Mouse (Mus musculus) hindbrain, embryonic 16.5 days (tissue): ENCODE measurements around the gene Lrrc32. TPM values are rescaled to one million over a fixed set of nuclear protein-coding genes. Genes with fewer than 3 reads are reported as not detected.

Experiments used
- ATAC-seq: fragments of 200-750 bp; cut with Nextera tagmentation; 2 replicates; pipeline ENCODE4 v1.8.0; 2017; ENCODE audit warnings: moderate TSS enrichment, moderate library complexity
- H3K27ac ChIP-seq: fragments of 300-500 bp; sonication (generic); 2 replicates; pipeline ENCODE4 v1.5.1; 2014; ENCODE audit warnings: low read depth, mild to moderate bottlenecking, control low read depth, low read length, moderate library complexity
- H3K27me3 ChIP-seq: fragments of 300-500 bp; sonication (generic); replicated peaks from 2 replicates; pipeline ENCODE4 v1.6.1; 2014; ENCODE audit warnings: low read length; ENCODE audit not compliant: control insufficient read depth, insufficient read depth
- H3K36me3 ChIP-seq: fragments of 300-500 bp; sonication (generic); 2 replicates; pipeline ENCODE4 v1.6.1; 2014; ENCODE audit warnings: mild to moderate bottlenecking, low read length, moderate library complexity, mixed read lengths; ENCODE audit not compliant: control insufficient read depth, insufficient read depth
- H3K4me1 ChIP-seq: fragments of 300-500 bp; sonication (generic); 2 replicates; pipeline ENCODE4 v1.6.1; 2014; ENCODE audit warnings: low read depth, low read length; ENCODE audit not compliant: control insufficient read depth, insufficient read depth
- H3K4me2 ChIP-seq: fragments of 300-500 bp; sonication (generic); 2 replicates; pipeline ENCODE4 v1.6.1; 2014; ENCODE audit warnings: mild to moderate bottlenecking, low read length, control low read depth, moderate library complexity
- H3K4me3 ChIP-seq: fragments of 300-500 bp; sonication (generic); 2 replicates; pipeline ENCODE4 v1.5.1; 2014; ENCODE audit warnings: mild to moderate bottlenecking, low read length, control low read depth, moderate library complexity
- H3K9ac ChIP-seq: fragments of 300-500 bp; sonication (generic); 2 replicates; pipeline ENCODE4 v1.6.1; 2014; ENCODE audit warnings: low read depth, mild to moderate bottlenecking, control low read depth, low read length, moderate library complexity
- H3K9me3 ChIP-seq: fragments of 300-500 bp; sonication (generic); 2 replicates; pipeline ENCODE4 v1.6.1; 2014; ENCODE audit warnings: mild to moderate bottlenecking, low read length, moderate library complexity; ENCODE audit not compliant: control insufficient read depth
- WGBS: fragments of 180-500 bp; shearing (Covaris S2); extraction: QIAGEN DNeasy Blood & Tissue Kit; methylation state at CpG from one replicate; pipeline ENCODE4 v1.1.7; 2014; 5-methylcytosine and 5-hydroxymethylcytosine counted together
- polyA plus RNA-seq: library from polyadenylated mRNA; unstranded; fragments of >200 nt; fragmentation: Nextera tagmentation; extraction: Ambion mirVana; gene quantifications from 2 replicates; pipeline ENCODE4 v1.2.1, GENCODE M21; 2015

Lrrc32 gene
- polyA plus RNA-seq, 1 experiment from 2014 or later, result 4.1 TPM

DNA sequence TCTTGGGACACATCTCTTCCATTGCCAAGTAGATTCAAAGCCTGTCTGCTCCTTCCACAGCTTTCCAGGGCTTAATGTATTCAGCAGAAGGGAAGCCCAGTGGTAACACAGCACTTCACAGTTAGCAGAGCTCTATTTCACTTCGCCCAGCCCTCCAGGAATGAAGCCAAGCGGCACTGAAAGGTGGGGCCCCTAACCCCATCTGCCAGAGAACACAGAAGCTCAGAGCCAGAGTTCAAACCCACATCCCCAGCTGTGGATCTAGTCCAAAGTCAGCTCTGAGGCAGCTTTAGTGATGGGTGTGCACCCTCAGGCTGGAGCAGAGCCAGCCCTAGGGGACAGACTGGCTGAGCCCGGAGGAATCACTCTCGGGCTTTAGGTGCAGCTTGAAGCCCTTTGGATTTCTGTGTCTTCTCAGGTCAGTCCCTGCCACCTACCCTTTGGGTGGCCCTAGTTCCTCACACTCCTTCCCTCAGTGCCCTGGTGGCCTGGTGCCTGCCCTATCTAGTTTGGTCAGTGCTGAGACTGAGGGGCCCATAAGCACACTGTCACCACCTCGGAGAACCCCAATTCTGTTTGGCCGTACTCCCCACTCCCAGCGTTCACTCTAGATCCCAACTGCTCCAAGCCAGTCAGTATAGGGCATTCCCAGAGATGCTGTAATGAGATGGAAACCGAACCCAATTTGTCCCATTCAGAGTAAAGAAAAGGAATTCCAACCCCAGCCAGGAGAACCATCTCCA is 34.2 kb downstream of the Lrrc32 start:
- WGBS, result 61% methylated on average over 8 of the region's 8 CpGs
- Histone ChIP-seq H3K36me3 (no peaks in the 10 kb centered on the region), H3K4me2 (no peak overlapping the region), H3K9me3 (no peaks in the 10 kb centered on the region), H3K4me1 (peaks cover 15% of the 10 kb centered on the region), H3K4me3 (no peak overlapping the region), H3K9ac (no peak overlapping the region), H3K27ac (peak overlapping the region; percentile 66), H3K27me3 (no peaks in the 10 kb centered on the region)
- peak; percentile 60 for ATAC-seq

DNA sequence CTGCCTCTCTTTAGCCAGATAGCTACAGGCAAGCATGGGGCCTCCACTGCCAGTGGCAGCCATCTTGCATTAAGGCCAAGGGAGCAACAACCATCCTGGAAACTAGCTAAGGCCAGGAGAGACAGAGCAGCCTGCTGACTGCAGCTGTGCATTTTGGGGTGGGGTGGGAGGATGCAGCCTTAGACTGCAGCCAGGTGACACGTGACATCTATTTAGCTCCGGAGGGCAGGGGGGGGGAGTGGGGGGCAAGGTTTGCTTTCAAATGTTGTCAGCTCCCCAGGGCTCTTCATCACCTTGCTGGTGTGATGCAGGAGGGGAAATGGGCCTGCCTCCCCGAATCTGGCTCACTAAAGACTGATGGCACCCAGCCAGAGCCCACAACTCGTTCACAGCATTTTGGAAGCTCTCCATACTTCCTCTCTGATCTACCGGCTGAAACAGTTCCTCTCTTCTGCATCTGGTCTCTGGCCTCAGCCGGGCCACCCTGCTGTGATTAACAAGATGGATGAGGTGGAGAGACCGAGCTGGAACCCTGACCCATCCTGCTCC is 34.8 kb downstream of the Lrrc32 start:
- H3K27ac ChIP-seq, result peak overlapping the region; percentile 66
- ATAC-seq, result peak; percentile 70

DNA sequence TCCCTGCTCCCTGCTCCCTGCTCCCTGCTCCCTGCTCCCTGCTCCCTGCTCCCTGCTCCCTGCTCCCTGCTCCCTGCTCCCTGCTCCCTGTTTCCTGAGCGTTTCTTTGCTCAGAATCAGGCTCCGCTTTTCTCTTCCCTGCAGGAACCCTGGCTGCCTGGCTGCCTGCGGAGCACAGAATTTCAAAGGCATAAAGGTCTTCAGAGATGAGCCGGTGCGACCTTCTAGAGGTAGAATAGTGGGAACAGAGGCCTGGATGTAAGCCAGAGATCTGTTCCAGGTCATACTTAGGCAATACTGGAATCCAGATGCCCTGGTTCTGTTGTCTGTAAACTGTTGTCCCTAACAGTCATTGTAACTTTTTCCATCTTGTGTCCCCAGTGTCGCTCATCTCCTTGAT is 35.3 kb downstream of the Lrrc32 start:
- no peaks in the 10 kb centered on the region for H3K27me3 ChIP-seq
- WGBS, result 23% methylated on average over 6 of the region's 6 CpGs
- no peak overlapping the region for H3K9ac ChIP-seq
- H3K27ac ChIP-seq, result peak overlapping the region; percentile 66; the same call in 1 of the 2 replicates
- no peak for ATAC-seq
- H3K36me3 ChIP-seq, result no peaks in the 10 kb centered on the region
- no peaks in the 10 kb centered on the region for H3K9me3 ChIP-seq
- peaks cover 15% of the 10 kb centered on the region for H3K4me1 ChIP-seq
- H3K4me3 ChIP-seq, result no peak overlapping the region
- H3K4me2 ChIP-seq, result no peak overlapping the region

More for the DNA sequence above, 34.8 kb downstream of the Lrrc32 start:
- no peaks in the 10 kb centered on the region for H3K9me3 ChIP-seq
- peaks cover 15% of the 10 kb centered on the region for H3K4me1 ChIP-seq
- WGBS, result 4% methylated on average over 7 of the region's 7 CpGs
- H3K4me2 ChIP-seq, result no peak overlapping the region
- H3K36me3 ChIP-seq, result no peaks in the 10 kb centered on the region
- H3K4me3 ChIP-seq, result no peak overlapping the region
- no peaks in the 10 kb centered on the region for H3K27me3 ChIP-seq
- no peak overlapping the region for H3K9ac ChIP-seq

DNA sequence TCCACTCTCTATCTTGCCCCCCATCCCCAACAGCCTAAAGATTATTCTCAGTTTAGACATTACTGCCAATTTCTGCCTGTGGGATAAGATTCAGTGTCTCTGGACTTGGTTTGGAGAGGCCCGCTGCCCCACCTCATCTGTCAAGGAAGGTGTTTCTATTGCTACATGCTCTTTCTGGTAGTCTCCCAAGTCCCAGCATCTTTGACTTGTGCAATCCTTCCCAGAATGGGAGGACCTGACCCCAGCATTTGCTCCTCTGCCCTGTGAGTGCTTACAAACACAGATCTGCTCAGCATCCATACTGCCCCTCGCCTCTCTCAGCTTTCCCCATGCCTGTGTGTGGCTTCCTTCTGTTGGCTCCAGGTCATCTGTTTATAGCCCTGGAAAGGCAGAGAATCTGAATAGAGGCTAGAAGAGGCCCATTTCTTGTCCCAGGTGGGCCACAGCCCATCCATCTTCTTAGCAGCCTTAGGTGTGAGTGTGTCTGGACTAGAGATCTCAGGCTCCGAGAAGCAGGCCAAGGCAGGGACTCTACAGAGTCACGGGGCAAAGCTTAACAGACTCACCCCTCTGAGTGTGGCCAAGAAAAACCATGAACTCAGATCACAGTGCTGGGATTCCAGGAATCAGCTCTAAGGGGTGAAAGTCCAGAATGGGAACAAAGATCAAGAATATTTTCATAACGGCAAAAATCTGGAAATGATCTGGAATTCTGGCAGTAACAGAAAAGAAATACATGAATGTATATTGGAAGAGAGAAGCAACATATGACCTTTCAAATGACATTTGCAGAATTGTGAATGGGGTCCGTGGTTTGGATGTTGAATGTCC is 36.0 kb downstream of the Lrrc32 start:
- WGBS, result 80% methylated on average over 6 of the region's 6 CpGs
- no peaks in the 10 kb centered on the region for H3K27me3 ChIP-seq
- peaks cover 15% of the 10 kb centered on the region for H3K4me1 ChIP-seq
- no peak for ATAC-seq
- no peak overlapping the region for H3K4me2 ChIP-seq
- H3K9me3 ChIP-seq, result no peaks in the 10 kb centered on the region
- no peak overlapping the region for H3K4me3 ChIP-seq
- no peaks in the 10 kb centered on the region for H3K36me3 ChIP-seq
- H3K9ac ChIP-seq, result no peak overlapping the region
- no peak overlapping the region; the same call in 1 of the 2 replicates for H3K27ac ChIP-seq

DNA sequence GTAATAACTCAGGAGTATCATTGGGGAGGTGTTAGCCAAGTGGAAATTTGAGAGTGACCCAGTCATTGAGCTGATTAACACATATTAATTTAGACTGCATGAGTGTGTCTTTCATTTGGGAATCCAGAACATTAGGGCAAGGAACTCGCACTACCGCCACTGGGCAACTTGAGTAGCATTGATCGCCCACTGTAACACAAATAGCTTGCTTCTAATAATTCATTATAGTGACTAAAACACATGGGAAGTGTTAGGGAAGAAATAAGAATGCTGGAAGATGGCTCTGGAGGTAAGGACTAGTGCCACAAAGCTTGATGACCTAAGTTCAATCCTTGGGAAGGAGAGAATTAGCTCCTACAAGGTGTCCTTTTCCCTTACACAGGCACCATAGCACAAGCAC is 38.0 kb downstream of the Lrrc32 start:
- no peak overlapping the region for H3K9ac ChIP-seq
- 96% methylated on average over 3 of the region's 3 CpGs for WGBS
- no peak overlapping the region for H3K4me3 ChIP-seq
- no peaks in the 10 kb centered on the region for H3K27me3 ChIP-seq
- H3K27ac ChIP-seq, result no peak overlapping the region
- no peak for ATAC-seq
- no peaks in the 10 kb centered on the region for H3K9me3 ChIP-seq
- H3K4me1 ChIP-seq, result peaks cover 15% of the 10 kb centered on the region
- no peak overlapping the region for H3K4me2 ChIP-seq
- no peaks in the 10 kb centered on the region for H3K36me3 ChIP-seq

DNA sequence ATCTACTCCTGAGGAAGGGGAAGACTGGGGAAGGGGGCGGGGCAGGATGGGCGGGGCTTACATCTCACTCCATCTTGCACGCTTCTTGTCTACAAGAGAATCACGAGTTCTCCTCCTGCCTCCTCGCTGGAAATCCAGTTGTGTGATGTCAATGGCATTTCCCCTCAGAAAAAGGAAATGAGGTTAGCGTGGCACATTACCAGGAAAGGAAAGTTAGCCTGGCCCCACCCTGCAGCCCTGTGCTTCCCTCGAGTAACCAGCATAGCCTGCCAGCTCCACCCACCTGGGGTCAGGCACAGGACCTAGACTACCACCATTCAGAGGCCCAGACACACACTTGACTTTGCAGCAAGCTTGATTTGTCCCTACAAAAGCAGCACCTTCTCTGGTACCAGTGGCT is 42.5 kb downstream of the Lrrc32 start:
- H3K27me3 ChIP-seq, result no peaks in the 10 kb centered on the region
- H3K4me1 ChIP-seq, result no peaks in the 10 kb centered on the region
- no peak overlapping the region for H3K4me2 ChIP-seq
- no peaks in the 10 kb centered on the region for H3K9me3 ChIP-seq
- H3K9ac ChIP-seq, result no peak overlapping the region
- H3K27ac ChIP-seq, result no peak overlapping the region
- H3K36me3 ChIP-seq, result no peaks in the 10 kb centered on the region
- no peak overlapping the region for H3K4me3 ChIP-seq
- 71% methylated on average over 7 of the region's 7 CpGs for WGBS
- no peak for ATAC-seq

DNA sequence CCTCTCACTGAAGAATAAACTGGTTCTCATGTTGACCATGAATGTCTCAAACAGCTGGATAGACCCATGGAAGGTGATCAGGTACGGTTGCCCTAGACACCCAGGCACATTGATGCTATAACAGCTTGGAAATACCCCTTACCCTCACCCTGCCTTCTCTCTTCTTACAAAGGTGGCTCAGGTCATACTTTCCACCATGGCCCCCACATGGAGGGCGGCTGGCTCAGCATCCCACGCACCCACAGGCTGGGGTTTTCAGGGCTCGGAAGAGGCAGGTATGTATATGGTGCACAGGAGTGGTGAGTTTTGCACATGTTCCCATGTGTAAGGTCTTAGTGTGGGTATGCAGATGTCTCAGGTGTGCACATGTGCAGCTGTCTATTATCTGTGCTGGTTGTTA is 43.9 kb downstream of the Lrrc32 start:
- no peak overlapping the region for H3K27ac ChIP-seq
- no peak overlapping the region for H3K4me2 ChIP-seq
- no peaks in the 10 kb centered on the region for H3K36me3 ChIP-seq
- 93% methylated on average over 4 of the region's 4 CpGs for WGBS
- no peaks in the 10 kb centered on the region for H3K9me3 ChIP-seq
- H3K4me1 ChIP-seq, result peaks cover 7% of the 10 kb centered on the region
- H3K27me3 ChIP-seq, result no peaks in the 10 kb centered on the region
- H3K4me3 ChIP-seq, result no peak overlapping the region
- no peak overlapping the region for H3K9ac ChIP-seq
- no peak for ATAC-seq

DNA sequence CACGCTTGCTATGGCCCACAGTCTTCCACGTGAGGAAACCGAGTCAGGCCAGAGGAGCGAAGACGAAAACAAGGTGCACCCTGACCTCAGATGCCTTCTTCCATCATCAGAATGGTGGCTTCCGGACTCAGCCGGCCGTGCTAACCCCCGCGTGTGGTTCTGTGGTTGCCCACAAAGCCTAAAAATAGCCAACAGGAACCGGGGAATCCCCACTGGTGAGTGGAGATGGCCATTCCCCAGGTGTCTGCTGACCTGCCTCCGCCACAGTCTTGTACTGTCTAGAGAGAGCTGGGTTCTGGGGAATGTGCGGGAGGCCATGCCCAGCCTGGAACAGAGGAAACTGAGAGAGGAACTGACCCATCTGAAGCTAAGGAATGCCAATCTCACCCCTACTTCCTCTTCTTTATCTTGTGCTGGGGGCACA is 45.4 kb downstream of the Lrrc32 start:
- 91% methylated on average over 13 of the region's 13 CpGs for WGBS
- H3K36me3 ChIP-seq, result no peaks in the 10 kb centered on the region

DNA sequence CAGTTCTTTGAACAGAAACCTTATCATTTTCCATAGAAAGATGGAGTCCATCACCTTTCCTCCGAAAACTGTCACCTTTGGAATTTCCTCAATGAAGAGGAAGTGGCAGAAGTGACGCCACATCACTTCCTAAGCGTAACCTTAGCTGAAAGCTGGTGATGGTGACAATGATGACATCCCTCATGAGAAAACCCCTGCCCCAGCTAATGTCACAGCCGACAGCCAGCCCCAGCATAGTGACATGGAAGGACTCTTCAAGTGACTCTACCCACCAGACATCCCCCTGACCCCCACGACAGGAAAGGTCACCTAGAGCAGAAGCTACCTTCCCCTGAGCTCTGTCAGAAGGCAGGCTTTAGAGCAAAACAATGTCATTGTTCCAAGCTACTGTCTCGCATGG is 46.1 kb downstream of the Lrrc32 start:
- no peak overlapping the region for H3K4me3 ChIP-seq
- H3K9ac ChIP-seq, result no peak overlapping the region
- no peaks in the 10 kb centered on the region for H3K36me3 ChIP-seq
- H3K9me3 ChIP-seq, result no peaks in the 10 kb centered on the region
- H3K4me2 ChIP-seq, result no peak overlapping the region
- no peaks in the 10 kb centered on the region for H3K27me3 ChIP-seq
- ATAC-seq, result no peak
- WGBS, result 92% methylated on average over 6 of the region's 6 CpGs
- H3K4me1 ChIP-seq, result peaks cover 10% of the 10 kb centered on the region
- H3K27ac ChIP-seq, result no peak overlapping the region

More for the DNA sequence above, 45.4 kb downstream of the Lrrc32 start:
- no peak overlapping the region for H3K4me3 ChIP-seq
- peaks cover 10% of the 10 kb centered on the region for H3K4me1 ChIP-seq
- ATAC-seq, result no peak
- no peaks in the 10 kb centered on the region for H3K9me3 ChIP-seq
- no peak overlapping the region for H3K9ac ChIP-seq
- H3K4me2 ChIP-seq, result no peak overlapping the region
- H3K27ac ChIP-seq, result no peak overlapping the region
- H3K27me3 ChIP-seq, result no peaks in the 10 kb centered on the region
